19 mouse cellular contexts compared by ENCODE assay signal in genomic region chr4:42860483-42860882, GRCm38 (mm10). TPM values are rescaled to one million over a fixed set of nuclear protein-coding genes. Genes with fewer than 3 reads are reported as not detected.
DNase-seq lines count a peak whose midpoint lies in the region; ATAC-seq and TF ChIP-seq lines count a peak whose summit lies in the region.
"Not testable (repeated sequence)": the region's sequence is repeated elsewhere in the genome, so short reads cannot be mapped to it uniquely, and the experiment has no call there.
"Had no signal": no experiment of that assay in that cellular context is flagged by ENCODE, and none has a peak within 500 bp of the region (broad histone marks: within the 10 kb centered on the region; RNA-seq: fewer than 3 reads in every experiment).

No protein-coding gene starts in this region.

- H3K4me1 ChIP-seq in G1E (ENCODE audit: insufficient read depth, low read depth, low read length): peaks cover 42% of the 10 kb centered on the region
- H3K4me1 ChIP-seq in heart, embryonic 12.5 days (replicated peaks); liver, postnatal 0 days (ENCODE audit: insufficient read depth): not testable (repeated sequence)
- peaks cover 53% of the 10 kb centered on the region for H3K4me1 ChIP-seq in liver, embryonic 13.5 days (replicated peaks)

- TF ChIP-seq CTCF in G1E (IDR thresholded peaks at IDR 0.05; ENCODE audit: low read depth, low read length); liver, postnatal 0 days (IDR thresholded peaks at IDR 0.05; ENCODE audit: low read depth): not testable (repeated sequence)

- H3K27me3 ChIP-seq in G1E (ENCODE audit: insufficient read depth, low read length); heart, embryonic 12.5 days (replicated peaks); liver, embryonic 13.5 days; liver, postnatal 0 days (ENCODE audit: insufficient read depth, low read length): not testable (repeated sequence)

- WGBS in heart, embryonic 12.5 days: 70% methylated on average over 9 of the region's 9 CpGs
- 17% methylated on average over 9 of the region's 9 CpGs for whole genome bisulfite sequencing in liver, embryonic 13.5 days (ENCODE audit: insufficient replicate concordance)
- WGBS in liver, postnatal 0 days (ENCODE audit: insufficient replicate concordance): 49% methylated on average over 9 of the region's 9 CpGs

- peak; percentile 64 for DNase-seq in G1E (ENCODE audit: low spot score)
- peak; percentile 91 for DNase-seq in liver, embryonic 13.5 days
- peak; percentile 73 for DNase-seq in liver, postnatal 0 days
- DNase-seq in spleen, adult 12 weeks (ENCODE audit: low spot score): peak; percentile 62
- peak; percentile 74 to 79 for DNase-seq in spleen, postnatal 4 days (ENCODE audit: low spot score in 2 of 2)

- not testable (repeated sequence) for H3K9me3 ChIP-seq in G1E (replicated peaks); heart, embryonic 12.5 days (replicated peaks); liver, embryonic 13.5 days (replicated peaks); liver, postnatal 0 days (ENCODE audit: low read length)

- H3K4me2 ChIP-seq in heart, embryonic 12.5 days: not testable (repeated sequence)
- peak overlapping the region; percentile 60 for H3K4me2 ChIP-seq in liver, embryonic 13.5 days
- peak overlapping the region; percentile 26; the same call in 1 of the 2 replicates for H3K4me2 ChIP-seq in liver, postnatal 0 days (ENCODE audit: low read depth, low read length)

- not testable (repeated sequence) for H3K9ac ChIP-seq in heart, embryonic 12.5 days; liver, postnatal 0 days (replicated peaks)
- H3K9ac ChIP-seq in liver, embryonic 13.5 days: peak overlapping the region; percentile 77

- H3K4me3 ChIP-seq in G1E (ENCODE audit: low read depth, low read length): peak overlapping the region; percentile 61; the same call in 1 of the 2 replicates
- H3K4me3 ChIP-seq in heart, embryonic 12.5 days; liver, postnatal 0 days (ENCODE audit: low read depth, low read length): not testable (repeated sequence)
- peak overlapping the region; percentile 25; the same call in 1 of the 2 replicates for H3K4me3 ChIP-seq in liver, embryonic 13.5 days (replicated peaks)

- H3K36me3 ChIP-seq in G1E (replicated peaks); heart, embryonic 12.5 days; liver, embryonic 13.5 days; liver, postnatal 0 days (replicated peaks; ENCODE audit: insufficient read depth, low read length): not testable (repeated sequence)

- peak; percentile 93 for TF ChIP-seq EP300 in liver, postnatal 0 days (IDR thresholded peaks at IDR 0.05; ENCODE audit: low read depth)

- H3K27ac ChIP-seq in heart, embryonic 12.5 days (ENCODE audit: poor library complexity, severe bottlenecking): peak overlapping the region; percentile 21; the same call in 1 of the 2 replicates
- peak overlapping the region; percentile 99 for H3K27ac ChIP-seq in liver, embryonic 13.5 days
- H3K27ac ChIP-seq in liver, postnatal 0 days (ENCODE audit: low read depth): peak overlapping the region; percentile 82

- peak; percentile 99 for ATAC-seq in G1E (ENCODE audit: extremely low read depth, insufficient number of reproducible peaks, low FRiP score, poor library complexity, severe bottlenecking)
- peak; percentile 100 for ATAC-seq in erythroid progenitor cell, adult 5-6 weeks (replicated peaks; ENCODE audit: low FRiP score, poor library complexity, severe bottlenecking)
- ATAC-seq in heart, embryonic 12.5 days (ENCODE audit: insufficient number of reproducible peaks, low FRiP score): not testable (repeated sequence)
- ATAC-seq in liver, embryonic 13.5 days (ENCODE audit: low read depth): peak; percentile 100
- peak; percentile 100 for ATAC-seq in liver, postnatal 0 days

RNA-seq across cellular contexts. Expression of gene Gm12394, which starts 3.9 kb away (rescaled TPM):
- 0.34 and 0.60 TPM in 2 replicates for total RNA-seq in G1E (2014; fragmentation: Nextera tagmentation)
- not detected in 2 replicates for total RNA-seq in G1E (2017)
- polyA plus RNA-seq in G1E (2012): not detected in 2 replicates
- total RNA-seq in erythroid progenitor cell, adult 5-6 weeks (2015; ENCODE audit: low replicate concordance): not detected in 2 replicates
- total RNA-seq in erythroid progenitor cell, adult 5-6 weeks (2017; ENCODE audit: low replicate concordance): not detected in 2 replicates
- polyA plus RNA-seq in heart, embryonic 12.5 days (2016; fragmentation: Nextera tagmentation; extraction: Ambion mirVana): 0.11 TPM in 1 of 2 replicates, not detected in the other
- 0.07 and 0.08 TPM in 2 replicates for polyA plus RNA-seq in liver, embryonic 13.5 days (2015; fragmentation: Nextera tagmentation; extraction: Ambion mirVana)
- polyA plus RNA-seq in liver, postnatal 0 days (2015; fragmentation: Nextera tagmentation; extraction: Ambion mirVana): 0.05 TPM in 1 of 2 replicates, not detected in the other
- total RNA-seq: adrenal gland, postnatal 10 days; gastrocnemius, adult 2 months; gastrocnemius, postnatal 25 days; granulocyte monocyte progenitor cell, adult 5-6 weeks; heart, postnatal 25 days; MEL had no signal
- polyA plus RNA-seq: CD4-positive, CD25-positive, alpha-beta regulatory T cell, adult 4 months; hindbrain, embryonic 10.5 days had no signal

RNA-seq across cellular contexts. Expression of gene Fam205a1, which starts 6.8 kb away (rescaled TPM):
- 11.5 and 14.5 TPM in 2 replicates for total RNA-seq in G1E (2014; fragmentation: Nextera tagmentation)
- total RNA-seq in G1E (2017): 0.12 and 0.16 TPM in 2 replicates
- polyA plus RNA-seq in G1E (2012): 0.10 and 0.14 TPM in 2 replicates
- 0.36 and 0.84 TPM in 2 replicates for total RNA-seq in erythroid progenitor cell, adult 5-6 weeks (2015; ENCODE audit: low replicate concordance)
- not detected in 2 replicates for total RNA-seq in erythroid progenitor cell, adult 5-6 weeks (2017; ENCODE audit: low replicate concordance)
- polyA plus RNA-seq in heart, embryonic 12.5 days (2016; fragmentation: Nextera tagmentation; extraction: Ambion mirVana): 0.04 TPM in 1 of 2 replicates, not detected in the other
- polyA plus RNA-seq in liver, embryonic 13.5 days (2015; fragmentation: Nextera tagmentation; extraction: Ambion mirVana): 0.12 and 0.15 TPM in 2 replicates
- 0.04 TPM in 2 replicates for polyA plus RNA-seq in liver, postnatal 0 days (2015; fragmentation: Nextera tagmentation; extraction: Ambion mirVana)
- total RNA-seq: adrenal gland, postnatal 10 days; adrenal gland, postnatal 4 days; gastrocnemius, adult 2 months; gastrocnemius, postnatal 25 days; granulocyte monocyte progenitor cell, adult 5-6 weeks; heart, postnatal 25 days; MEL had no signal
- polyA plus RNA-seq: CD4-positive, CD25-positive, alpha-beta regulatory T cell, adult 4 months; embryonic facial prominence, embryonic 13.5 days; forebrain, embryonic 14.5 days; heart, embryonic 16.5 days; hindbrain, embryonic 10.5 days had no signal

RNA-seq across cellular contexts. Expression of gene Fam205c, which starts 13.6 kb away (rescaled TPM):
- total RNA-seq in G1E (2014; fragmentation: Nextera tagmentation): not detected in 2 replicates
- total RNA-seq in G1E (2017): 0.05 TPM in 1 of 2 replicates, not detected in the other
- polyA plus RNA-seq in G1E (2012): 0.05 TPM in 1 of 2 replicates, not detected in the other
- not detected in 2 replicates for total RNA-seq in erythroid progenitor cell, adult 5-6 weeks (2015; ENCODE audit: low replicate concordance)
- total RNA-seq in erythroid progenitor cell, adult 5-6 weeks (2017; ENCODE audit: low replicate concordance): not detected in 2 replicates
- polyA plus RNA-seq in heart, embryonic 12.5 days (2016; fragmentation: Nextera tagmentation; extraction: Ambion mirVana): 0.37 and 0.60 TPM in 2 replicates
- 0.28 and 0.48 TPM in 2 replicates for polyA plus RNA-seq in liver, embryonic 13.5 days (2015; fragmentation: Nextera tagmentation; extraction: Ambion mirVana)
- polyA plus RNA-seq in liver, postnatal 0 days (2015; fragmentation: Nextera tagmentation; extraction: Ambion mirVana): 0.22 and 0.39 TPM in 2 replicates
- total RNA-seq: adrenal gland, postnatal 10 days; adrenal gland, postnatal 4 days; granulocyte monocyte progenitor cell, adult 5-6 weeks; MEL had no signal
- polyA plus RNA-seq: CD4-positive, CD25-positive, alpha-beta regulatory T cell, adult 4 months had no signal

RNA-seq across cellular contexts. Expression of gene Phf24, which starts 56.0 kb away (rescaled TPM):
- total RNA-seq in G1E (2014; fragmentation: Nextera tagmentation): 1.8 TPM in 1 of 2 replicates, not detected in the other
- 0.29 and 0.98 TPM in 2 replicates for total RNA-seq in G1E (2017)
- 0.04 TPM in 2 replicates for polyA plus RNA-seq in G1E (2012)
- not detected in 2 replicates for total RNA-seq in erythroid progenitor cell, adult 5-6 weeks (2015; ENCODE audit: low replicate concordance)
- under 0.01 TPM in 1 of 2 replicates, not detected in the other for total RNA-seq in erythroid progenitor cell, adult 5-6 weeks (2017; ENCODE audit: low replicate concordance)
- polyA plus RNA-seq in heart, embryonic 12.5 days (2016; fragmentation: Nextera tagmentation; extraction: Ambion mirVana): 3.4 and 3.9 TPM in 2 replicates
- polyA plus RNA-seq in liver, embryonic 13.5 days (2015; fragmentation: Nextera tagmentation; extraction: Ambion mirVana): 0.13 and 0.40 TPM in 2 replicates
- polyA plus RNA-seq in liver, postnatal 0 days (2015; fragmentation: Nextera tagmentation; extraction: Ambion mirVana): 0.11 and 0.12 TPM in 2 replicates

Comparison
In these comparisons a context has a peak if more than half of its experiments do, and no peak if none do; other contexts are left out.
1. H3K27ac ChIP-seq: peak in every context shown above with its lines; median percentile 99 in liver, embryonic 13.5 days; 82 in liver, postnatal 0 days; 21 in heart, embryonic 12.5 days.